Mouse (Mus musculus) CH12.LX (cell line): ENCODE results near the gene Mybphl. TPM values are rescaled to one million over a fixed set of nuclear protein-coding genes. Genes with fewer than 3 reads are reported as not detected.

Experiments used
- DNase-seq: peaks from one replicate; pipeline ENCODE4 v3.0.0-alpha.2; 2013; ENCODE audit errors: extremely low read depth
- H3K27ac ChIP-seq: 2 replicates; pipeline ENCODE4 v1.5.1; 2012; ENCODE audit warnings: low read depth, mild to moderate bottlenecking, control low read depth, moderate library complexity; ENCODE audit not compliant: insufficient read depth
- H3K27me3 ChIP-seq: replicated peaks from 2 replicates; pipeline ENCODE3; 2012; ENCODE audit warnings: inconsistent platforms
- H3K36me3 ChIP-seq, 2 experiments: replicated peaks in 1 of 2; 2 replicates each; pipeline versions ENCODE3 to v1.6.1; 2012; ENCODE audit warnings: inconsistent platforms in 1 of 2, low read length in 1 of 2, mild to moderate bottlenecking in 1 of 2, mixed read lengths in 1 of 2, moderate library complexity in 1 of 2; ENCODE audit not compliant: control insufficient read depth in 1 of 2, insufficient read depth in 1 of 2
- H3K4me1 ChIP-seq, 2 experiments: 2 replicates each; pipeline ENCODE4 v1.6.1; 2012; ENCODE audit warnings: inconsistent platforms in 1 of 2, moderate library complexity in 1 of 2; ENCODE audit not compliant: insufficient read depth in 2 of 2, control insufficient read depth in 1 of 2
- H3K4me2 ChIP-seq: 2 replicates; pipeline ENCODE4 v1.6.1; 2012; ENCODE audit warnings: low read depth, mild to moderate bottlenecking, control low read depth; ENCODE audit not compliant: poor library complexity, insufficient read depth, severe bottlenecking
- H3K4me3 ChIP-seq, 3 experiments: fragments of 150-350 bp in 1 of 3; sonication (generic) in 1 of 3; replicated peaks in 1 of 3; 2 replicates each; pipeline versions ENCODE3 to v1.5.1; 2011 to 2012; ENCODE audit warnings: low read depth in 2 of 3, low read length in 2 of 3, mild to moderate bottlenecking in 2 of 3, moderate library complexity in 2 of 3, control low read depth in 1 of 3, improper control_type of control experiment in 1 of 3, inconsistent platforms in 1 of 3, mixed read lengths in 1 of 3; ENCODE audit not compliant: poor library complexity in 1 of 3
- H3K79me2 ChIP-seq: replicated peaks from 2 replicates; pipeline ENCODE4 v1.6.1; 2012; ENCODE audit warnings: mild to moderate bottlenecking, moderate library complexity; ENCODE audit not compliant: control insufficient read depth, poor library complexity, insufficient read depth, severe bottlenecking; ENCODE audit errors: extremely low read depth
- H3K9ac ChIP-seq: 2 replicates; pipeline ENCODE4 v1.6.1; 2012; ENCODE audit warnings: low read depth, mild to moderate bottlenecking, control low read depth, moderate library complexity; ENCODE audit not compliant: insufficient read depth
- H3K9me3 ChIP-seq: replicated peaks from 2 replicates; pipeline ENCODE3; 2012; ENCODE audit warnings: low read length, inconsistent platforms, mixed read lengths
- BHLHE40 ChIP-seq: IDR thresholded peaks from 2 replicates; pipeline ENCODE4 v1.6.1; 2011; ENCODE audit warnings: mild to moderate bottlenecking, low read depth, low read length, improper control_type of control experiment
- CHD2 ChIP-seq: IDR thresholded peaks from 2 replicates; pipeline ENCODE4 v1.6.1; 2011; ENCODE audit warnings: low read length, improper control_type of control experiment
- CTCF ChIP-seq, 2 experiments: IDR thresholded peaks in 1 of 2; conservative IDR thresholded peaks in 1 of 2; 2 replicates each; pipeline ENCODE4 v1.5.1; 2011 to 2012; ENCODE audit warnings: low read depth in 2 of 2, low read length in 2 of 2, improper control_type of control experiment in 1 of 2, inconsistent platforms in 1 of 2, mild to moderate bottlenecking in 1 of 2, moderate library complexity in 1 of 2
- ELF1 ChIP-seq: IDR thresholded peaks from 2 replicates; pipeline ENCODE4 v1.6.1; 2014; ENCODE audit warnings: low read depth, mild to moderate bottlenecking, inconsistent platforms, low read length, improper control_type of control experiment
- EP300 ChIP-seq: IDR thresholded peaks from 2 replicates; pipeline ENCODE4 v1.6.1; 2011; ENCODE audit warnings: low read length, improper control_type of control experiment
- ETS1 ChIP-seq: conservative IDR thresholded peaks from 2 replicates; pipeline ENCODE4 v1.6.1; 2012; ENCODE audit warnings: low read depth, mild to moderate bottlenecking, inconsistent platforms, low read length, improper control_type of control experiment, moderate library complexity
- HCFC1 ChIP-seq: IDR thresholded peaks from 2 replicates; pipeline ENCODE4 v1.6.1; 2012; ENCODE audit warnings: low read depth, mild to moderate bottlenecking, inconsistent platforms, low read length, improper control_type of control experiment
- IRF4 ChIP-seq: IDR thresholded peaks from 2 replicates; pipeline ENCODE4 v1.6.1; 2014; ENCODE audit warnings: low read depth, mild to moderate bottlenecking, inconsistent platforms, low read length, improper control_type of control experiment
- JUND ChIP-seq: conservative IDR thresholded peaks from 2 replicates; pipeline ENCODE4 v1.6.1; 2011; ENCODE audit warnings: low read depth, low read length, improper control_type of control experiment
- KAT2A ChIP-seq: IDR thresholded peaks from 2 replicates; pipeline ENCODE4 v1.6.1; 2012; ENCODE audit warnings: low read length, improper control_type of control experiment, inconsistent platforms; ENCODE audit not compliant: insufficient replicate concordance
- MAX ChIP-seq: IDR thresholded peaks from 2 replicates; pipeline ENCODE4 v1.6.1; 2011; ENCODE audit warnings: low read length, improper control_type of control experiment
- MAZ ChIP-seq: IDR thresholded peaks from 2 replicates; pipeline ENCODE4 v1.6.1; 2012; ENCODE audit warnings: low read depth, mild to moderate bottlenecking, inconsistent platforms, low read length, improper control_type of control experiment, moderate library complexity
- MEF2A ChIP-seq: IDR thresholded peaks from 2 replicates; pipeline ENCODE4 v1.6.1; 2014; ENCODE audit warnings: low read depth, mild to moderate bottlenecking, inconsistent platforms, low read length, improper control_type of control experiment, borderline replicate concordance
- MYC ChIP-seq: IDR thresholded peaks from 2 replicates; pipeline ENCODE4 v1.6.1; 2011; ENCODE audit warnings: low read depth, mild to moderate bottlenecking, improper control_type of control experiment, low read length
- NELFE ChIP-seq: IDR thresholded peaks from 2 replicates; pipeline ENCODE4 v1.6.1; 2011; ENCODE audit warnings: low read depth, low read length, improper control_type of control experiment
- NRF1 ChIP-seq: IDR thresholded peaks from 2 replicates; pipeline ENCODE4 v1.6.1; 2014; ENCODE audit warnings: low read depth, mild to moderate bottlenecking, inconsistent platforms, low read length, improper control_type of control experiment, moderate library complexity
- POLR2A ChIP-seq: IDR thresholded peaks from 2 replicates; pipeline ENCODE4 v1.6.1; 2011; ENCODE audit warnings: low read depth, mild to moderate bottlenecking, improper control_type of control experiment, low read length
- POLR2AphosphoS2 ChIP-seq: IDR thresholded peaks from 2 replicates; pipeline ENCODE4 v1.6.1; 2011; ENCODE audit warnings: low read depth, low read length, improper control_type of control experiment
- RAD21 ChIP-seq: IDR thresholded peaks from 2 replicates; pipeline ENCODE4 v1.6.1; 2011; ENCODE audit warnings: low read depth, mild to moderate bottlenecking, low read length, improper control_type of control experiment, moderate library complexity
- SIN3A ChIP-seq: IDR thresholded peaks from 2 replicates; pipeline ENCODE4 v1.6.1; 2012; ENCODE audit warnings: low read length, improper control_type of control experiment, inconsistent platforms
- SMC3 ChIP-seq: IDR thresholded peaks from 2 replicates; pipeline ENCODE4 v1.6.1; 2011; ENCODE audit warnings: low read depth, low read length, improper control_type of control experiment
- TCF12 ChIP-seq: IDR thresholded peaks from 2 replicates; pipeline ENCODE4 v1.6.1; 2014; ENCODE audit warnings: low read depth, mild to moderate bottlenecking, inconsistent platforms, low read length, improper control_type of control experiment
- UBTF ChIP-seq: IDR thresholded peaks from 2 replicates; pipeline ENCODE4 v1.6.1; 2012; ENCODE audit warnings: low read depth, mild to moderate bottlenecking, inconsistent platforms, low read length, improper control_type of control experiment, moderate library complexity
- USF1 ChIP-seq: IDR thresholded peaks from 2 replicates; pipeline ENCODE4 v1.6.1; 2014; ENCODE audit warnings: low read depth, mild to moderate bottlenecking, inconsistent platforms, low read length, improper control_type of control experiment
- ZC3H11A ChIP-seq: IDR thresholded peaks from 2 replicates; pipeline ENCODE4 v1.6.1; 2012; ENCODE audit warnings: low read depth, mild to moderate bottlenecking, inconsistent platforms, low read length, improper control_type of control experiment
- ZKSCAN1 ChIP-seq: IDR thresholded peaks from 2 replicates; pipeline ENCODE4 v1.6.1; 2012; ENCODE audit warnings: low read depth, inconsistent platforms, low read length, improper control_type of control experiment, borderline replicate concordance
- ZMIZ1 ChIP-seq: IDR thresholded peaks from 2 replicates; pipeline ENCODE4 v1.6.1; 2012; ENCODE audit warnings: low read depth, mild to moderate bottlenecking, inconsistent platforms, low read length, improper control_type of control experiment
- ZNF384 ChIP-seq: IDR thresholded peaks from 2 replicates; pipeline ENCODE4 v1.6.1; 2012; ENCODE audit warnings: low read depth, low read length, improper control_type of control experiment, inconsistent platforms
- dilution Hi-C: fragments of 300-500 bp; cut with MboI; formaldehyde crosslinking; loops from 2 replicates; pipeline ENCODE4 v1.14.3; 2020; ENCODE audit warnings: low sequenced_read_pairs; ENCODE audit not compliant: extremely low pct_unique_long_range_greater_than_20kb, extremely low pct_ligation_motif_present
- in situ Hi-C: fragments of 300-500 bp; cut with MboI; formaldehyde crosslinking; loops from 3 replicates; pipeline ENCODE4 v1.14.3; 2019; ENCODE audit warnings: low sequenced_read_pairs, low pct_ligation_motif_present, low pct_unique_long_range_greater_than_20kb, mixed read lengths
- polyA plus RNA-seq: library from polyadenylated mRNA; unstranded; fragments of >175 nt; gene quantifications from 2 replicates; pipeline ENCODE4 v1.2.1, GENCODE M21; 2012; ENCODE audit warnings: low read depth; ENCODE audit not compliant: insufficient read length
- total RNA-seq, 2 experiments: library from RNA; depleted of rRNA; stranded (reverse); fragments of 300-350 nt in 1 of 2; fragments of >200 nt in 1 of 2; gene quantifications; 2 replicates each; pipeline ENCODE4 v1.2.3; 2012 to 2014

Mybphl gene
- total and polyA plus RNA-seq, 3 experiments: not detected

DNA sequence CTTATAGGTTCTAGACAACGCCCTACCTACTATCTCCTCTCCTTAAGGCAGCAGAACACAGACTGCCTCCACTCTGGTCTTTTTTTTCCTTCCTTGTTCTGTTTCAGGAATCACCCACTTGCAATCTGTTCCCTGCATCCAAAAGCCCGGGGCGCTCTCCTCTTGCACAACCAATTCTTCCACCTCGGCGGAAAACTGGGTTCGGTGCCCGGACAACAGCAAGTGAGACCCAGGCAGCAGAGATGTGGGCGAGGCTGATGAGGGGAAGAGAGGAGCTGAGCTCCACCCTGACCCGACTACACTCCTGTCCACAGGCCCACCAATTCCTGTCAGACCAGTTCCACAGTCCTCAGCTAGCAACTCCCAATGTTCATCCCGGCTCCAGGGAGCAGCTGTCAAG is 21.5 kb downstream of the Mybphl start:
- TF ChIP-seq ZMIZ1: no peak
- TF ChIP-seq CHD2: no peak
- no peak for TF ChIP-seq CTCF (conservative IDR thresholded peaks at IDR 0.05 in 1 of 2, IDR thresholded peaks at IDR 0.05 in 1 of 2; ENCODE audit: low read depth in 2 of 2, low read length in 2 of 2)
- no peak for TF ChIP-seq ZC3H11A
- no peak for TF ChIP-seq USF1
- no peak for TF ChIP-seq ETS1
- no peak for TF ChIP-seq NRF1
- no peak for TF ChIP-seq MYC
- no peak for TF ChIP-seq RAD21
- TF ChIP-seq UBTF: no peak
- no peak for TF ChIP-seq ZKSCAN1
- no peak for TF ChIP-seq KAT2A
- TF ChIP-seq POLR2AphosphoS2: no peak
- no peak for TF ChIP-seq HCFC1
- TF ChIP-seq MAX: no peak
- no peak for TF ChIP-seq EP300
- no peak for TF ChIP-seq IRF4
- peaks cover 8% of the 10 kb centered on the region; the same call in 1 of the 2 replicates for H3K79me2 ChIP-seq
- no peak for DNase-seq
- dilution Hi-C loops (no loop called here), in situ Hi-C loops (loop anchor here (5.0 to 10.0 kb wide), 2 partner anchors 109 to 221 kb away; no protein-coding TSS in a partner anchor)
- H3K4me2 ChIP-seq: peak overlapping the region; percentile 39; the same call in 1 of the 2 replicates
- H3K9ac ChIP-seq: no peak overlapping the region
- peak overlapping the region in 1 of 3 experiments; percentile 23 for H3K4me3 ChIP-seq
- no peaks in the 10 kb centered on the region for H3K9me3 ChIP-seq
- H3K27ac ChIP-seq: no peak overlapping the region
- H3K27me3 ChIP-seq: no peaks in the 10 kb centered on the region
- peaks cover 11 to 46% of the 10 kb centered on the region in 2 experiments for H3K4me1 ChIP-seq
- peaks cover 22 to 38% of the 10 kb centered on the region in 2 experiments for H3K36me3 ChIP-seq

DNA sequence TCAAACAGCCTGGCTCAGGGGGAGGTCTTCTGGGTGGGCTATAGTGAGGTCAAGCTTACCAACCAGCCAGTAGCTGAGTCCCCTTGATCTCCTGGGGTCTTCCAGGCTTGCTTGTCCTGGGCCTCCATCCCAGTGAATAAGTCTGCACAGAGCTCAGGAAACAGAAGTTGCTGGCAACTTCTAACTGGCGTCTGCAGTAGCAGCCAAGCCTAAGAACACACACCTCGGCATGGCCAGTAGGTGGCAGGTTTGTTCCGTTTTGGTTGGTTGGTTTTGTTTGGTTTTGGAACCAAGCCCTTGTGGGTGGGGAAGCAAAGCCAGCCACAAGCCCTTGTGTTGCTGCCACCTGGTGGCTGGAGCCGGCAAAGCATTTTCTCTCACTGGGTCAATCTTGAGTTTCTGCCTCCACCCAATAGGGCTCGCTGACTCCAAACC is 24.4 kb downstream of the Mybphl start:
- H3K9me3 ChIP-seq: no peaks in the 10 kb centered on the region
- peak; percentile 97 for DNase-seq
- peaks cover 8% of the 10 kb centered on the region; the same call in 1 of the 2 replicates for H3K79me2 ChIP-seq
- H3K36me3 ChIP-seq: peaks cover 22 to 38% of the 10 kb centered on the region in 2 experiments
- no peak overlapping the region for H3K27ac ChIP-seq
- no peak overlapping the region for H3K9ac ChIP-seq
- H3K4me3 ChIP-seq: no peak overlapping the region
- dilution Hi-C loops: no loop called here
- H3K27me3 ChIP-seq: peaks cover 13% of the 10 kb centered on the region
- TF ChIP-seq IRF4 (peak; percentile 71; the same call in 1 of the 2 replicates), MYC (peak; percentile 67; the same call in 1 of the 2 replicates), MAZ (peak; percentile 52; the same call in 1 of the 2 replicates), CHD2 (peak; percentile 25; the same call in 1 of the 2 replicates), POLR2AphosphoS2 (peak; percentile 86), ZC3H11A (no peak; the same call in 1 of the 2 replicates), POLR2A (0 out of 2 replicates have a peak, but pooled peaks have one; percentile 31), ZNF384 (no peak), HCFC1 (peak; percentile 40; the same call in 1 of the 2 replicates), CTCF (conservative IDR thresholded peaks at IDR 0.05 in 1 of 2, IDR thresholded peaks at IDR 0.05 in 1 of 2; ENCODE audit: low read depth in 2 of 2, low read length in 2 of 2) (peak; percentile 88 to 99), TCF12 (peak; percentile 51; the same call in 1 of the 2 replicates), MEF2A (peak; percentile 59; the same call in 1 of the 2 replicates), ELF1 (peak; percentile 37; the same call in 1 of the 2 replicates), NELFE (peak; percentile 36; the same call in 1 of the 2 replicates), SMC3 (peak; percentile 92), BHLHE40 (no peak), RAD21 (peak; percentile 83), SIN3A (peak; percentile 52; the same call in 1 of the 2 replicates), EP300 (no peak), JUND (0 out of 2 replicates have a peak, but pooled peaks have one; percentile 13)
- TF ChIP-seq, all 38 proteins: peak for 16
- in situ Hi-C loops: loop anchor here (5.0 to 10.0 kb wide), 2 partner anchors 112 to 224 kb away; no protein-coding TSS in a partner anchor
- Histone ChIP-seq H3K4me1 (peaks cover 5 to 37% of the 10 kb centered on the region in 2 experiments; a peak in 3 of 4 replicates), H3K4me2 (no peak overlapping the region)
